Mouse (Mus musculus): Measurements from ENCODE around the gene Rbbp5. TPM values are rescaled to one million over a fixed set of nuclear protein-coding genes. Genes with fewer than 3 reads are reported as not detected.
A peak's percentile ranks its signal among the peaks of the same experiment; 100 is the strongest.
"Not testable (repeated sequence)": the region's sequence is repeated elsewhere in the genome, so short reads cannot be mapped to it uniquely, and the experiment has no call there.

Gene Rbbp5
- 10 to 100 TPM; 20.4 to 24.9 TPM for total RNA-seq (2021)

DNA sequence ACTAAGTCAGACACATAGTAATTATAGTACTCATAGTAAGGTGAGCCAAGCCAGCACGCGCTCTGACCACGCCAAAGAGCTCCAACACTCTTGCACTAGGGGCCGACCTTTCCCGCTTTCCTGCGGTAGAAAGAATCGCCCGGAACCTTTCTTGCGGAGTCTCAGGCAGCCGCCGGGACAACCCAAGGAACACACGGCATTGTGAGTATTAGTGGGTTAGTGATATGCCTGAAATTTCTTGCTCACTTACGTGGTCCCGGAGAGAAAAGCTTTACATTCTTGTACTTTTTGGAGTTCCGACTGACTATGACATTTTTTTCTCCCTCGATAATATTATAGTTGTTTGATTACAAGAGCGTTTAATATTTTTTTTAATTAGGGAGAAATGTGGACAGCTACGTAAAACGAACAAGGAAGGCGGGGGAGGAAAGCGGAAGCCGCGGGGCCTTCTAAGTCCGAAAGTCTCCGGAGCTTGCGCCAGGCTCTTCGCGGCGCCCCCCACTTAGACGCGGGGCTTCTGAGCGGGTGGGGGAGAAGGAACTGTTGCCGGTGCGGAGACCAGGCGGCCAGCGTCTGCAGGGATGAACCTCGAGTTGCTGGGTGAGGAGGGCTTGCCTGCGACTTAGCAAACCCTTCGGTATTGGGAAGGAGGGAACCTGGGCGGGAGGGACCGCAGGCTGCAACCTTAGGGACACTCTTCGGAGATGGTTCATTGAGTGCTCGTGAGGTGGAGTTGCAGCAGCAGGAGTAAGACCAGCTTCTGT lies at the start of gene Rbbp5:
TSS of gene Rbbp5 (plus strand) at position 438 of the 764 bp plus-strand sequence.
- intact Hi-C loops (cut with DNase I) = loop anchor here (2.0 kb wide), 1 partner anchor 60 kb away; the partner anchor contains the start of gene Dstyk
- DNase-seq = peak; percentile 93 to 95

DNA sequence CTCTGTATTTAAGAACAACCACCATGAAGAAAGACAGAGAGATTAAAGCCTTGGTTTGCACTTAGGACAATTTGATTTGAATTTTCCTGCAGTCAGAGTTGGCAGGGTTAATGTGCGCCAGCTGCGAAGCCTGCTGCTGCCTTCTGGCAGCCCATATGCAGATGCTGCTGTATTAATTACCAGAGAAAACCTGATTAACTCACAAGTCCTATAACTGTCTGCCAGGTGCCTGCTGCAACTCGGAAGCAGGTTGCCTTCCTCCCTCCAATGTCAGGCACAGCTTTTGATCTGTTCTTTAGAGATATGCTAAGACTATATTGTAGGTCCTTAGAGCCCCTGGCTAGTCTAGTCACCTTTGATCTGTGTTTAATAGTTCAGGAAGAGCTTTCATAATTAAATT lies 46.3 kb upstream of the Rbbp5 start:
- intact Hi-C loops (cut with DNase I) = no loop called here
- DNase-seq = no peak

DNA sequence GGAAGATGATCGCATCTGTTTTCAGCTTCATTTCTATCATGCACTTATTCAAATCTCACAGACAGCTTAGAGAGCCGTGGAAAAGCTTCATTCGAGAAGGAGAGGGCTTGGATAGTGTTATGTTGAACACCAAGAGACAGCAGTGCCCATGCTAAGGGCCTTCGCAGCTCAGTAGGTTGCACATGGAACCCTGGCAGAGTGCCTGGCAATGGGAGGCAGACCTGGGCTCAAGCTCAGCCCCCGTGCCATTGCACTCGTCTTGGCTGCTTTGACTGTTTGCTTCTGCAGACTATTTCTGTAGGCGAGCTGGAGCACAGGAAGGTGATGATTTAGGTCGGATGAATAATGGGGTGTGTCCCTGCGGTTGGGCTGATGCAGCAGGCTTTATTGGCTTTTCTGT lies 45.4 kb upstream of the Rbbp5 start:
- intact Hi-C loops (cut with DNase I) = no loop called here
- peak; percentile 42 to 48 for DNase-seq

- peak in 1 of 2 experiments; percentile 11 for DNase-seq
- intact Hi-C loops (cut with DNase I) = no loop called here
These were observed 43.8 kb upstream of the Rbbp5 start for GRCm38 (mm10) chr1:132433349-132433748.

GRCm38 (mm10) chr1:132434032-132434431 lies 43.1 kb upstream of the Rbbp5 start:
- DNase-seq = no peak
- intact Hi-C loops (cut with DNase I) = no loop called here

DNA sequence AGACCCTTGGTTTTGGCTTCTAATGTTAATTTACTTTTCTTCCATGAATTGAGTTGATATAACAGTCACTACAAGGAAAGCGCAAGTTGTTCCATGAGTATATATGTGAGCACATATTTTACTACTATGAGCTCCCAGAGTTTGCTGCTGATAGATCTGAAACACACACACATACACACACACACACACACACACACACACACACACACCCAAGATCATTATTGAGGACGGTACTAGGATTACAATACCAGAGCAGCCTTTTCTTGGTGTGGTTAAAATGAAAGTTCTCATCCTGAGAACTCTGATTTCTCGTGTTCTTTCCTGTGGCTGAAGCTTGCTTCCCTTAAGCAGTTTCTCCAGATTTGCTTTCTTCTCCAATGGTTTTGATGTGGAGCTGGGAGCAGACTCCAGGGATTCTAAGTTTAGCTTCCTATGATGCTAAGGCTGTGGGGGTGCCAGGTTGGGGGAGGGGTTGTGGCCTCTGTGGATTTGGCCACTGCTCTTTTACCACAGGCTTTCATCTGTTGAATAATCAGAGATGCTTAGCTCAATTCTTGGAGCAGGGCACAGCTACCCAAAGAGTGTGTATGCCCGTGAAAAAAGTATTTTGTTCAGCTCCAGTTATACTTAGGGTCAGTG lies 40.7 kb upstream of the Rbbp5 start:
- intact Hi-C loops (cut with DNase I) = no loop called here

GRCm38 (mm10) chr1:132436960-132437359 lies 40.2 kb upstream of the Rbbp5 start:
- intact Hi-C loops (cut with DNase I) = no loop called here

More for the DNA sequence above, 40.7 kb upstream of the Rbbp5 start:
- peak; percentile 36 to 37 for DNase-seq

GRCm38 (mm10) chr1:132437389-132437788 lies 39.8 kb upstream of the Rbbp5 start:
- intact Hi-C loops (cut with DNase I) = no loop called here
- DNase-seq = no peak

More at GRCm38 (mm10) chr1:132436960-132437359, 40.2 kb upstream of the Rbbp5 start:
- peak in 1 of 2 experiments; percentile 5 for DNase-seq

DNA sequence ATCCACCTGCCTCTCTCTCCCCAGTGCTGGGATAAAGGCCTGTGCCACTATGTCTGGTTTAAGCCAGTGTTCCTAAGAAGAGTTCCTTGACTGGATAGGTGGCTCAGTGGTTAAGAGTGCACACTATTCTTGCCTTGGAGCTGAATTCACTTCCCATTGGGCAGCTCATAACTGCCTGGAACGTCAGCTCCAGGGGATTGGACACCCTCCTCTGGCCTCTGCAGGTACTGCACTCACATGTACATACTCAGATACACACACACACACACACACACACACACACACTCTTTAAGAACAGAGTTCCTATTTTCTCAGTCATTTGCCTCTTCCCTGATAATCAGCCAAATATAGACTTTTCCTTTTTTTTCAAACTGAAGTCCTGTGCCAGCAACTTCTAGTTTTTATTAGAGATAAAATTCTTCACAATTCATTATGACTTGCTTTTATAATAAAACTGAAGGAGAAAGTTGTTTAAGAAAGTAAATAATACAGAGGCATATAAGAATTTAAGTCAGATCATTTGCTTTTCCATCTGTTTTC lies 36.2 kb upstream of the Rbbp5 start:
- no peak for DNase-seq
- intact Hi-C loops (cut with DNase I) = no loop called here

GRCm38 (mm10) chr1:132449742-132450141 lies 27.4 kb upstream of the Rbbp5 start:
- intact Hi-C loops (cut with DNase I) = no loop called here
- DNase-seq = no peak

DNA sequence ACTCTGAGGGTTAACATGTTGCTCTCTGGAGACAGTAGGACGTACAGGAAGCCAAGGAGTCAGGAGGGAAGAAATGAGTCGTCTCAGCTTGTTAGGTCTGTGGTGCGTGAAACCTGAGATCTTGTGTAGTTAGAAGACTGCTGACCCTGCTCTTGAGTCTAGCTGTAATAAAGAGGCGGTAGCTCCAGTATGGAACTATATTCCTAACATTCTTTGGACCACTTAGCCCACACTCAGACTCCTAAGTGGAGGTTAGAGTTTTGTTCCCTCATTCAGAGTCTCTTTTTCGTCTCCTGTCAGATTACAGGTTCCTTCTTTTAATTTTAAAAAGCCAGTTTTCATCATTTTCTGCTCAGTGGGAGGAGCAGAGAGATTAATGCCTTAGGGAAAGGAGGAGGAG lies 12.5 kb upstream of the Rbbp5 start:
- intact Hi-C loops (cut with DNase I) = no loop called here
- DNase-seq = no peak

DNA sequence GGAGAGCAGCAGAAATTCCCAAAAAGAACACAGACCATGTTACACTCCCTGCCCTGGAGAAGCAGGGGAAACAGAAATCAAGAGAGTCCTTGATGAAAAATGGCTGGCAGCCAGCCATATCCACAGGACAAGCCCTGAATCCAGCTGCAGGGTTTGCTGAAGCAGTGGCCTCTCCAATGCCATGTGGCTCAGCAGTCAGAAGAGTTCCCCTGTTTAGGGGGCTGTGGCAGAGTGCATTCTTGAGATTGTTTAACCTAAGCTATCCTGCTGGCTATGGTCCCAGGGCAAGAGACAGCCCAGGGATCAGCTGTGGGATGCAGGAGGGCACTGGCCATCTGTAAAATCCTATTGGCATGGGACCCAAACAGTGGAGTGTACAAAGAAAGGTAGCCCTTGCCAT lies 8.2 kb upstream of the Rbbp5 start:
- intact Hi-C loops (cut with DNase I) = no loop called here
- DNase-seq = peak; percentile 17 to 19

GRCm38 (mm10) chr1:132469519-132469918 lies 7.6 kb upstream of the Rbbp5 start:
- no peak for DNase-seq
- intact Hi-C loops (cut with DNase I) = no loop called here

DNA sequence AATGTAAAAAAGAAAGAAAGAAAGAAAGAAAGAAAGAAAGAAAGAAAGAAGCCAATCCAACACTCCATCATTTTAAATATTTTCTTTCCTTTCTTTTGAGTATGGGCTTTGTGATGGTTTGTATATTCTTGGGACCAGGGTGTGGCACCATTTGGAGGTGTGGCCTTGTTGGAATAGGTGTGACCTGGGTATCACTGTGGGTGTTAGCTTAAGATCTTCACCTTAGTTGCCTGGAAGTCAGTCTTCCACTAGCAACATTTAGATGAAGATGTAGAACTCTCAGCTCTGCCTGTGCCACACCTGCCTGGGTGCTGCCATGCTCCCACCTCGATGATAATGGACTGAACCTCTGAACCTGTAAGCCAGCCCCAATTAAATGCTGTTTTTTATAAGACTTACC lies 7.1 kb upstream of the Rbbp5 start:
- intact Hi-C loops (cut with DNase I); DNase-seq: not testable (repeated sequence)

GRCm38 (mm10) chr1:132471032-132471431 lies 6.1 kb upstream of the Rbbp5 start:
- DNase-seq = no peak
- intact Hi-C loops (cut with DNase I) = no loop called here

DNA sequence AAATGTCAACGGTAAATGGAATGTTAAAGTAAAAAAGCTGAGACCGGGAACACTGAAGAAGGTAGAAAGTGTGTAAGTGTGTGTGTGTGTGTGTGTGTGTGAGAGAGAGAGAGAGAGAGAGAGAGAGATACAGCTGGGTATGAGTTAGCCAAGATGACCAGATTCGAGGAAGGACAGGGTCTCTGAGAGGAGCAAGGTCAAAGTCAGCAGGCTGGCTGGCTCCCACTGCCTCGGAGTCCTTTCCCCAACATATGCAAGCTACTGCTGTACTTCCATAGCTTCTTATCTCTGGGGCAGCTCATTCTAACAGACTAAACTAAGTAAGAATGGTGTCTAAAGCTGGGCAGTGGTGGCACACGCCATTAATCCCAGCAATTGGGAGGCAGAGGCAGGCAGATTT lies 5.7 kb upstream of the Rbbp5 start:
- intact Hi-C loops (cut with DNase I) = no loop called here

DNA sequence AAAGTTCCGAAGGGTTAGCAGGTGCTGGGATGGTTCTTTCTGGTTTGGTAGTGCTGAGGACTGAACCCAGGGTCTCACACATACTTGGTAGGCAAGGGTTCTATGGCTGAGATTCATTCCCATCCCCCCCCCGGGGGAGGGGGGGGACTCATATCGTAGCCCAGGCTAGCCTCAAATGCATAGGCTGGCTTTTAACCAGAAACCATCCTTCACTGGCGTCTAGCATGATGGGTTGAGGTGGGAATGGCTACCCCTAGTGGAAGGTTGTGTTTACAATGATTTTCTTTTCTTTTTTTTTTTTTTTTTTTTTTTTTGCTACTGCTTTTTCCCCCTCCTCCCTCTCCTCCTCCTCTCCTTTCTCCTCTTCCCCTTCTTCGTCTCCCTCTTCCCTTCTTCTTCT lies 4.6 kb upstream of the Rbbp5 start:
- intact Hi-C loops (cut with DNase I) = loop anchor here (2.0 kb wide), 1 partner anchor 106 kb away; no protein-coding TSS in a partner anchor

More for the DNA sequence above, 5.7 kb upstream of the Rbbp5 start:
- DNase-seq = no peak

DNA sequence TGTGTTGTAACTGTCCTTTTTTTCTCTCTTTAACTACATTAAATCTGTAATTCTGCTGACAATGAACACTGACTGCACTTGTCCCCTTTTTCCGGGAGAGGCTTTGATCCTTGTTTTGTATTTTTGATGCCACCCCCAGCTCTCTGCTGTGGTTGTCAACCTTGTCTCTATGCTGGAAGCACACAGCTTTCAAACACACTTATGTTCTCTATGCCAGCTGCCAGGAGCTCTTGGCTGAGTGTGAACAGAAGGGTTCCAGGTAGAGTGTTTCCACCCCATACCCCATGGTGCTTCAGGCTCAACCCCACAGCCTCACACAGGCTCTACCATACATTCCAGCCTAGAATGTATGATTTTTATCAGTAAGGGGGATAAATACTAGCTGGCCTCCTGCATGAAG lies 2.7 kb upstream of the Rbbp5 start:
- intact Hi-C loops (cut with DNase I) = no loop called here
- DNase-seq = no peak

More for the DNA sequence above, 4.6 kb upstream of the Rbbp5 start:
- DNase-seq = no peak

- intact Hi-C loops (cut with DNase I) = loop anchor here (2.0 kb wide), 1 partner anchor 60 kb away; the partner anchor contains the start of gene Dstyk
- no peak for DNase-seq
These were observed 614 bp upstream of the Rbbp5 start for GRCm38 (mm10) chr1:132476575-132476927.

GRCm38 (mm10) chr1:132479438-132479837 lies 2.3 kb downstream of the Rbbp5 start:
- no peak for DNase-seq
- intact Hi-C loops (cut with DNase I) = no loop called here

DNA sequence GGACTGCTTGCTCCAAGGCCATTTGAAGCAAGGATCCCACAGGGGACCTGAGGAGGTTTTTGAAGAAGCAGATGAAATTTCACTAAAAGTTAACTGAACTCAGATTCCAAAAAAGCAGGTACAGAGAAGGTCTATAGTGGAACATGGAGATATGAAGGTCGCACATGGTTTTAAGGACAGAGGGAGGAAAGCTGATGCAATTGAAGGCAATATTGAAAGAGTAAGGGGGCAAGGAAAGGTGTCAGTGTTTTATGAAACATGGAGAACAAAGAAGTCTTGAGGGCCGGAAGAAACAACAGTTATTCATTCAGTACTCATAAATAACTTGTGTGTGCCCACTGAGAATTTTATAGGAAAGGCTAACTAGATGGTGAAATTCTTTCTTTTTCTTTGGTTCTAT lies 4.5 kb downstream of the Rbbp5 start:
- intact Hi-C loops (cut with DNase I) = no loop called here
- no peak for DNase-seq

DNA sequence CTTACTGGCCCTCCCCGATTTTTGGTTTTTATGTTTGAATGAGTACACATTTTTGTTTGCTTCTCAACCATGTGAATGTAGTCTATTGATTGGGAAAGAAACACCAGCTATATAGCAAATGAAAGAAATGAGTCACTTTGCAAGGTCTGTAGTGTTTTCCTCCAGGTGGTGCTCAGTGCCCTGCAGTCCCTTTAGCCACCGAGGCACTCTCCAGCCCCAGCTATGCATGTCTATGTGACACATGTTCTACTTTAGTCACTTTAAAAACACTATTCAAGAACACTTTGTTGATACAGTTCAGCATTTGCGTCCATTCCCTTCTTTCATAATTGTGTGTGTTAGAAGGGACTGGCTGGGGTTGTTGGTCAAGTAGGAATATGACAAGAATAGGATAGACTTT lies 6.1 kb downstream of the Rbbp5 start:
- DNase-seq = no peak
- intact Hi-C loops (cut with DNase I) = no loop called here
